Mouse (Mus musculus) adrenal gland, adult 18-20 months (tissue): ENCODE measurements at regions not wholly inside any gene's neighbourhood (a gene's known extent, or its start where the extent isn't known, plus 50 kb on each side); places are given as distances from the start of the nearest gene placed in this dataset.

ENCODE experiments used
- DNase-seq, 2 experiments: peaks; one replicate each; pipeline ENCODE4 v3.0.0; 2021 to 2022; ENCODE audit warnings: low spot score in 2 of 2

DNA sequence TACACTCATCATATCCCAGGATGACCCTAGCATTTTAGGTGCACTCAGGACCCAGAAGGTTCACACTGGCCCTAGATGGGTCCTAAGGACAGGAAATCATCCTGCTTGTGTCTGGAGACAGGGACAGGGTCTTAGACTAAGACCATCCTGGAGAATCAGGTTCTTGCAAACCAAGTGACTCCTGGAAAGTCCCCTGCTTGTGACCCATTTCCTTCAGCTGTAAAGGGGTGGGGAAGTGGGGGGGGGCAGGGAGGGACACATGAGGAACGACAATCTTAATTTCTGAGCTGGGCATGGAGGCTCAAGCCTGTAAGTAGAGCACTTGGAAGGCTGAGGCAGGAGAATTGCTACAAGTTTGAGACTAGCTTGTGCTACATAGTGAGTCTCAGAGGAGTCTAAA, 88.2 kb upstream of the Haao start:
- no peak for DNase-seq

DNA sequence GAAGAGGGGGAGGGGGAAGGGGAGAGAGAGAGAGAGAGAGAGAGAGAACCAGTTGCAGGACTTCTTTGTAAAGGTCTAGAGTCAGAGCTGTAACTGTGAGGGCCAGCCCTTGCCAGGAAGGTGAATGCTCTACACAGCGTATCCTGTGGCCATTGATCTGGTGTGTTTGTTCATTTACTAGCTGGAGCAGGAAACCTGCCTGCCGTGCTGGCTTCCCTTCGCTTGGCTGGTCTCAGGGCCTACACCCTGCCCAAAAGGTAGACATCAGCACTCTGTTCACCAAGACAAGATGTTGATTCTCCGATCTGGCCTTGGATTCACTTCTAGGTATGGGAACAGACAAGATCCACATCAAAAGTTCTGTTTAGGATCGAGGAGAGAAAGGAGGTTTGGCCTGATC, 87.5 kb upstream of the Haao start:
- no peak for DNase-seq

- no peak for DNase-seq
These were observed 86.0 kb upstream of the Haao start for GRCm38 (mm10) chr17:83933743-83934142.

- no peak for DNase-seq
These were observed 82.6 kb upstream of the Haao start for GRCm38 (mm10) chr17:83930401-83930800.

GRCm38 (mm10) chr17:83927749-83928387, 80.1 kb upstream of the Haao start:
- DNase-seq, result no peak

- DNase-seq, result no peak
These were observed 76.6 kb upstream of the Haao start for GRCm38 (mm10) chr17:83924259-83924922.

- no peak for DNase-seq
These were observed 73.1 kb upstream of the Haao start for GRCm38 (mm10) chr17:83920894-83921293.

DNA sequence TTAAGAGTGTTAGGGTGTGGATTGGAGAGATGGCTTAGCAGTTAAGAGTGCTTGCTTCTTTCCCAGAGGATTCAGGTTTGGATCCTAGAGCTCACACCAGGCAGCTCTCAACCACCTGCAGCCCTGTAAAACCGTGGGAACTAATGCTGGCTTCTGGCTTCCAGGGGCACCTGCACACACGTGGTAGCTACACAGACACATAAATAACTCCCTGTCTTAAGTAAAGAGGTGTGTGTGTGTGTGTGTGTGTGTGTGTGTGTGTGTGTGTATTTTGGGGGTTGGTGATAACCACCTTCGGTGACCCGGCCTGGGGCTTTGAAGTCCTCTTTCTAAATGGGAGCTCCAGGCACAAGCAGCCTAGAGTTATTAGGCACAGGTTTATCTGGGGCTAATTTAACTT, 72.5 kb upstream of the Haao start:
- DNase-seq, result no peak

DNA sequence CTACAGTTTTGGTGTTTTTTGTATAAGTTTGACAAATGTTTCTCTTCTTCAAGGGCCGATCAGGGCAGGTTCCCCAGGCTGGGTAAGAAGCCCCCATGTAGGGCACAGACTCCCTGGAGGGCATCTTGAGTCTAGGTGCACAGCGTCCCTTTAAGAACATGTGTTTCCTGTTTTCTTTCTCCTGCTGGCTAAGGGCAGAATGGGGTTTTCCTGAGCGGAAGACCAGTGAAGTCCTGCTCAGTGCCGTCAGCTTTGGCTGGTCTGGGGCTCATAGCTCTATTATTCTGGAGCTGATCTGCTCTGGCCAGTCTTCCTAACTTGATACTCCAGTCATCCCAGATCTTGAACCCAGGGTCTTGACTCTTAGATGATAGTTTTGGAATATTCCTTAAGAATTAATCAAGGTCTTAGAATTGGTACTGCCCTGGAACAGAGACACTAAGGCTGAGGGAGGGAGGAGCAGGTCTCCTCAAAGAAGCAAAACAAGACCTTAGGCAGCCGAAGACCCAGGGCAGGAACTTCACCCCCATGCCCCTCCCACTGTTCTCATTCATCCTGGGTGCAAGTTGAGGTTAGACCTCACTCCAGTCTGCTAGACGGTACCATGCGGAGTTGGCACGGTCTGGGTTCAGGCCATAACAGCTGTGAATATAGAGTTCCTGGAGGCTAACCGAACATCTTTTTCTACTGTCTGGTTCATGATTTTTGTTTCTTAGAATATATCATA, 70.8 kb upstream of the Haao start:
- no peak for DNase-seq

- no peak for DNase-seq
These were observed 70.0 kb upstream of the Haao start for GRCm38 (mm10) chr17:83917781-83918180.

- DNase-seq, result no peak
These were observed 69.0 kb upstream of the Haao start for GRCm38 (mm10) chr17:83916684-83917166.

GRCm38 (mm10) chr17:83915034-83915433, 67.3 kb upstream of the Haao start:
- DNase-seq, result no peak

- DNase-seq, result no peak
These were observed 66.8 kb upstream of the Haao start for GRCm38 (mm10) chr17:83914603-83915002.

- DNase-seq, result no peak
These were observed 66.1 kb upstream of the Haao start for GRCm38 (mm10) chr17:83913711-83914415.

DNA sequence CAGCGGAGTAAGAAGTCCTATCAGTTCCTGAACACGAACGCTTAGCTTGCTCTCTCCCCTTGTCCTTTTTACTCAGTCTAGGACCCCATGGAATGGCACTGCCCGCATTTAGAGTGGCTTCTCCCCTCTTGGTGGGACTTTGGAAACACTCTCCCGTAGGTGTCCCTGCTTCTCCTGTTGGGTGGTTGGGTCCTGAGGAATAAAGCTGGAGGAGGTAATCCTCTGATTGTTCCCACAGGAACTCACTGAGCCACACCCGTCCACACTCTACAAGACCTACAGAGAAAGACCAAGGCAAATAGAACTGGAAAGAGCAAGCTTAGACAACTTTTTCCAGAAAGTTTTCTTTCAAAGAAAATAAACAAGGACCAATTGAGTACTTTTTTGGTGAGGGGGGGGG, 64.7 kb upstream of the Haao start:
- DNase-seq, result no peak

GRCm38 (mm10) chr17:83908811-83909210, 61.0 kb upstream of the Haao start:
- no peak for DNase-seq

DNA sequence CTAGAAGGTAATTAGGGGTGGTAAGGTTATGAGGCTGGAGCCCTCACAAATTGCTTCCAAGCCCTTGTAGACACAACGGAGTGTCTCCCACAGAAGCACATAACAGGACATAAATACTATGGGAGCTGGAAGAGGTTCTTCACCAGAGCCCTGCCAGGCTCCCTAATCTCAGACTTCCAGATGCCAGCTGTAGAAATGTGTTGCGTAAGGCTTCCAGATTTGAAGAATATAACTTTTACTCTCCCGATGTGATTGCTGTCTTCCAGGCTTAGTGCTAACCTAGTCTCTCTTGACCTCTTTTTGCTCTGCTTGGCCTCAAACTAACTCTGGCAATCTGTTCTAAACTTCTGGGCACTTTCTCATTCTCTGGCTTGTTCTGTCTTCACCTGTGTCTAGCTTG, 59.8 kb upstream of the Haao start:
- DNase-seq, result no peak

DNA sequence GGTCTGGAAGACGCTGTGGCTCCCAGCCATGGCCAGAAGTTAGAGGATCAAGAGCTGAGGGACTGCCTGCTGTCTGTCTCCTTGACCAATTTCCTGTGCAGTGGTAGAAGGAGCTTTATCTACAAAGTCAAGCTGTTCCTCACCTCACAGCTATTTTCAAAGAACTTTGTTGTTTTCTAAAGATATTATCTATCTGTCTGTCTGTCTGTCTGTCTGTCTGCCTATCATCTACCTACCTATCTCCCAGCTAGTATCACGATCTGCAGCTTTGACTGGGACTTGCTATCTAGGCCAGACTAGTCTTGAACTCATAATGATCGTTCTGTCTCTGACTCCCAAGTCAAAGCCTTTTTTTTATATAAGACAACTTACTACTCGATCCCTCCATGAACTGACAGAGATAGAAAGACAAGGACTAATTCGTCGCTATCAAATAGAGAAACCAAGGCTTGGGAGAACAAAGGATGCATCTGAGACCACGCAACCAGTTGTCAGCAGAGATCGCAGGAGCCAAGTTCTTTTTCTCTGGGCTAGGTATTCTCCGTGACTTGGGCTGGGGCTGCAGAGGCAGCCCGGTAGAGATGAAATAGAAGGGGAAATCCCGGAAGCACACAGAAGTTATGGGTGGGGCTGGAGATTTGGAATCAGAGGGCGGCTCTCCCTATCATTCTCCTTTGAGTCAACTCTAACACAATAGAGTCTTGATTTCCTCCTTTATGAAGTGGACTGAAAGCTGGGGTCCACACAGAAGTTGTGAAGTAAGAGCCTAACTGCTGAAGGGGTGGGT, 59.2 kb upstream of the Haao start:
- no peak for DNase-seq

GRCm38 (mm10) chr17:83903467-83903866, 55.7 kb upstream of the Haao start:
- peak; percentile 64 to 74 for DNase-seq

DNA sequence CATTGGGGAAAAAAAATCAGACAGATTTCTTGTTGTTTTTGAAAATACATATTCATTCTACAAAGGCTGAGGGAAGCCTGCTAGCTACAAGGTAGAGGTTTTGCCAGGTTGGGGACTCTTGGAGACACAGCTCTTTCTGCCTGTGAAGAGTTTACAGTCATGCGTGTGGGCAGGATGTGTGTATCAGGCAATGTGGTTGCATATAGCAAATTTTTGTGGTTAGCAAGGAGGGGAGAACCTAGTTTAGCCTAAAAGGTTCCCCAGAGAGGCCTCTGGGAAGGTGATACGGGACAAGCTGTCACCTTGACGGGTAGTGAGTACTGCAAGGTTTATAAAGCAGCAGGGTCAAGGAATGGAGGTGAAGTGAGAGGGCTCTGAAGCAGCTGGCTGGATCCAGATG, 54.8 kb upstream of the Haao start:
- no peak for DNase-seq

DNA sequence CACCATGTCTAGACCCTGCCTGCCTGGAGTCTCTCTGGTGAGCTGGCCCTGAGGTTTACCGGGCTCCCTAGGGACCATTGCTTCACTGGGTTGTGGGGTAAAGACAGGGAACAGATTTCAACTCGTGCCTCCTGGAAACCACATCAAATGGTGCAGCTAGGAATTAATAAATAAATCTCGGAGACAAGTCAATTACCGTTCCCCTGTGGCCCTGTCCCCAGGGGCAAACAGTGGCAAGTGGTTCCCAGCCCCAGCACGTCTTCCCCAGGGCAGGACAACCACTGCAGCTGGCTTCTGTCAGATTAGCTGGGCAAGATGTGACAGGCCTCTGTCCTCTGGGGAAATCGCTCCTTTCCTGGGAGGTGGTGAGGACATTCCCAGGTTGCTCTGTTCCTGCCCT, 54.3 kb upstream of the Haao start:
- no peak for DNase-seq
